Comparison of ENCODE assay signal across 18 mouse cellular contexts in genomic region chr1:119889347-119889746, GRCm38 (mm10).
"Had no signal": no experiment of that assay in that cellular context is flagged by ENCODE, and none has a peak within 500 bp of the region (broad histone marks: within the 10 kb centered on the region; RNA-seq: fewer than 3 reads in every experiment).

No protein-coding gene starts in this region.

- H3K9me3 ChIP-seq: lung, embryonic 15.5 days; midbrain, embryonic 10.5 days; neural tube, embryonic 13.5 days; neural tube, embryonic 15.5 days had no signal

- H3K4me1 ChIP-seq: midbrain, embryonic 10.5 days; neural tube, embryonic 13.5 days; neural tube, embryonic 15.5 days had no signal

- H3K36me3 ChIP-seq: lung, embryonic 15.5 days; midbrain, embryonic 10.5 days; neural tube, embryonic 13.5 days; neural tube, embryonic 15.5 days had no signal

- H3K9ac ChIP-seq: liver, embryonic 14.5 days; lung, embryonic 15.5 days; neural tube, embryonic 13.5 days; neural tube, embryonic 15.5 days had no signal

- H3K27ac ChIP-seq: liver, embryonic 14.5 days; lung, embryonic 15.5 days; midbrain, embryonic 10.5 days; neural tube, embryonic 13.5 days; neural tube, embryonic 15.5 days had no signal

- H3K4me3 ChIP-seq: lung, embryonic 15.5 days; midbrain, embryonic 10.5 days; myocyte; neural tube, embryonic 13.5 days; neural tube, embryonic 15.5 days had no signal

- ATAC-seq: midbrain, embryonic 16.5 days had no signal

- H3K27me3 ChIP-seq: lung, embryonic 15.5 days; neural tube, embryonic 13.5 days; neural tube, embryonic 15.5 days had no signal

- H3K4me2 ChIP-seq: lung, embryonic 15.5 days; neural tube, embryonic 13.5 days; neural tube, embryonic 15.5 days had no signal

- DNase-seq: lung, adult 2 months; lung, postnatal 4 days; midbrain, embryonic 14.5 days; retina, postnatal 1 day; right cerebral cortex, adult 18-20 months; right cerebral cortex, postnatal 25 days; right cerebral cortex, postnatal 4 days; spleen, adult 18-20 months; thymus, adult 18-20 months; thymus, postnatal 14 days; thymus, postnatal 36 days had no signal
